Mouse (Mus musculus) right cerebral cortex, postnatal 25 days (tissue): Measurements from ENCODE around the gene Pcdh9.

Source experiments
- DNase-seq: peaks from one replicate; pipeline ENCODE4 v3.0.0; 2022

The Pcdh9 gene

DNA sequence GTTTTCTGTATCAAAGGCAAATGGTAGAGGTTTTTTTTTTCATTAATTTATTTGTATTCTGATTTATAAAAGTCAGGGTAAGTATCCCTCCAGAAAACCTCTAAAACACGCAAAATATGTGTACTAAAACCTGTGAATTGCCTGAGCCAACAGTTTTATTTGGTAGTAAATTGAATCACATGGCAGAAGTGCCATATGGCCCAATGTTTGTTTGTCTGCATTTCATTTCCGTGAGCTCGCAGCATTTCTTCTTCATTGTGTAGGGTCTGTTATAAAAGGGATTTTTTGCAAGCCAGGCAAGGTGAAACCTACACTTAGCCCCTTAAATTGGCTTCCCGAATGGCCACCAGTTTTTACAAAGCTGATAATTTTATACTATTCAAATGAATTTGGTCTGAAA is 104.2 kb downstream of the Pcdh9 start:
- DNase-seq: no peak

DNA sequence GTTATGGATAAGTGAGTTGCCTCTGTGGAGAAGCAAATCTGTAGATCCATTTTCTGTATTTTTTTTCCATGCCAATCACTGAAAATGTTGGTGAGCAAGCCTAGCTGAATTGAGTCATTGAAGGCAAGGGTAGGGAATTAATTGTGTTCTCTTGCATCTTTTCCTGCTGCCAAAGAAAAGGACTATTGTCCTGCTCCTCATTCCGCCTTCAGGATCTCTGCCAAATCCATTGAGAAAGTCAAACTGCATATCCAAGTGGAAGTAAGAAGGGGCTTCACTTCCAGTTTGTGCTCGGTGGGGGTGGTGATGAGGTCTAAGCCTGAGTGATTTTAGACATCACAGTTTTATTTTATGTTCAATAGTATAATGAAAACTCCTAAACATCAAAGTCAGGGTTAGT is 105.4 kb downstream of the Pcdh9 start:
- DNase-seq: no peak

DNA sequence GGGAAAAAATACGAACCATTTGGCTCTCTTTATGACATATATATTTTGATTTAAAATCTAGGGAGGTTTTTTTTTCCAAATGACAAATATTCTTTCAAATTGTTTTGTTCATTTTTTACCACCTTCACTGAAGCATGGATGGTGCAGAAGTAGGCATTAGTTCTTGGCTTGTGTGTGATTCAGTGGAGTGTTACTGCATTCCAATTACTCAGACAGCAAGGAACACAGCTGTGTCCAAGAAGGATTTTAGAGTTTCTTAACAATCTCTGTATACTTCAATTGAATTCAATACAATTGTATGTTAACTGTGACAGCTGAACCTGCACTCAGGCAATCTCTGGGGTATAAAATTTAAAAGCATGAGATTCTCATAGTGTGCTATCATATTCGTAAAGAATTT is 127.6 kb downstream of the Pcdh9 start:
- no peak for DNase-seq

DNA sequence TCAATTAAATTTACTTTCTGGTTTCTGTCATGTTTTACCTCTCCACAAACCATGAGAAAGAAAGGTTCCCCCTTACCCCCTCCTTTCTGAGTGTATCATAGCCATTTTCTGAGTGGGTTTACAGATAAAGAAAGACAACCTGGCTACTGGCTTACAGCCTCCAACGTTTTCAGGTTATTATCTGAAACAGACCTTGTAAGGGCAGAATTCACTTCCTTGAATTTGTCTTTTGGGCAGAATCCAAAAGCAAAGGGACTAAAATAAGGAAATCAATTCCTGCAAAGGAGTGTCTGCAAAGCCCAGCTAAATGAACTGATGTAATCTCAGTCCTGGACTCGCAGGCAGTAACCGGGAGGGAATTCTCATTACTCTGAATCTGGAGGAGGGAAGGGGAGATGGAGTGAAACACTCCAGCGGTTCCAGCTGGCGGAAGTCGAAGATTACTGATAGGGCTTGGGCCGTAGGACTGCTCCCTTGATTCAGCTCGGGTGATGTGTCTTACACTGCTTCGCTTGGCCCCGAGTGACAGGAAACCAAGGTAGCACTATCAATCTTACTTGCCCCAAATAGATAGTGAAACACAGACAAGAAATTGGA is 156.3 kb downstream of the Pcdh9 start:
- no peak for DNase-seq

DNA sequence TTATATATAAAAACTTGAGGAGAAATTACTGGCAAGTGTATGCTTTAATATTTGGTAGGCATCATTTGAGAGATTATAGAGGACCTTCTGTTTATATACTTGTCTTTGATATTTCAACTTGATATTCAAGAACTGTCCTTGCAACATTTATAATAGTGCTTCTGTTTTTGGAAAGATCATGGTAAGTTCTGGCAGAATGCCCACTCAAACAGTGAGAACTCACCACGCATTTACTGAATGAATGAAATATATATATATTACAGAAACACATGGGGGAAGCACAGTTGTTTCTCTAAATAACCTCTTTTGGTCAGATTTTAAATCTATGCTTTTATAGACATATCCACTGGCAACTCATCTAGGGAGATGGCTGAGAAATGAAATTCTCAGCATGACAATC is 164.7 kb downstream of the Pcdh9 start:
- no peak for DNase-seq

DNA sequence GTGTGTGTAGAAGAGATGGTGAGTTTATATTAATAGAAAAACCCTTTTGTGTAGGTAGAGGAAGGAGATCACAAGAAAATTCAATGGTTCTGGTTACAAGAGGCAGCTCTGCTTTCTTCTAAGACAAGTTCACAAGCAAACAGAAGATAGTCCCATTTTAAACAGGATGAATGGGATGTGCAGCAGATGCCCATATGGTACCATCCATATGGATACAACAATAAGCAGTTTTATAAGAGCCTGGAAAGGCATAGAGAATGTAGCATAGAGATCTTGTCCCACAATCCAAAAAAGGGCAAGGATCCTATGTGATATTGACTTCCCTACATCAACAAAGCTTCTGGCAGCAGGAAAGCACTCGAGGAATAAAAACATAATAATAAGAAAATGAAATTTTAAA is 171.3 kb downstream of the Pcdh9 start:
- DNase-seq: no peak

DNA sequence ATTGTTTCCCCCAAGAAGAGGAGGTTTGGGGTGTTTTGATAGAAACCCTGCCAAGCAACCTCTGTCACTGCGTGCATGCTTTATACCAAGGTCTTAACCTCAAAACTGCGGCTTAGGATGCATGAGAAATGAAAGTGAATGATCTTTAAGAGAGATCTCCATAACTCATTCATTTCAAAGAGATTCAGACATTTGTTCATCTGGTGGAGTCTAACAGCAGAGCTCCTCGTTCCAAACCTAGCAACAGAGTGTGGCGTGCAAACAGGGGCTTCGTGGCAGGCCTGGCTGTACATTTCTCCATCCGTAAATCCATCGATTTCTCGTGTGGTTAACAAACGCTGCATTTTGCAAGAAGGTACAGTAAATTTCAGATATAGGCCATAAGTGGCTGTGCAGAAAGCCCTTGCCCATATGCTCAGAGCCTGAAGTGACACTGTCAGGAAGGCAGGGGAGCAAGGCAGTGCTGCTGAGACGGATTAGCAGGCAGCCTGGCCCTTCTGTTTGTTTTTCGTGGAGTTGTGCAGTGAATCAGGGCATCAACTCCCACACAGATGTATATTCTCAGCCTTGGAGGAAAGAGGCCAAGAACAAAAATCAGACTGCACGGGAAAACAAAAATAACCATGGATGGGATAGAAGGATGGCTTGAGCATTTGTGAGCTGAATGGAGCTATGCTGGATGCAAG is 177.1 kb downstream of the Pcdh9 start:
- peak; percentile 72 for DNase-seq

DNA sequence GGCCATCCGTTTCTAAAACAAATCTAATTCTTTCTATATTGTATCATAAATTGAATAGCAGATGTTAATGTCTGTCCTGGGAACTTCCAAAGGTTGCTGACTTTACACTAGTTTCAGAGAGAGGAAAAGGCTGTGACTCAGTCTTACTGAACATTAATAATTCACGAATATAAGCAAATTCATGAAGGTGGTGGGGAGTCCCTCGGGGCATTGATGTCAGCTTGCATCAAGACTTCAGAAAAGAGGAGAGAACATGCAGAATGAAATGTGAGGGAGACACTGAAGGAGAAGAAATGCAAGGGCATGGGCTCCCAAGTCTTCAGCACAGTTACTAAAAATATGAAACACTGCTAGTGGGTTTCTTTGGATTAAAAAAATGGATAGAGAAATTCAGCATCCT is 181.8 kb downstream of the Pcdh9 start:
- DNase-seq: no peak

DNA sequence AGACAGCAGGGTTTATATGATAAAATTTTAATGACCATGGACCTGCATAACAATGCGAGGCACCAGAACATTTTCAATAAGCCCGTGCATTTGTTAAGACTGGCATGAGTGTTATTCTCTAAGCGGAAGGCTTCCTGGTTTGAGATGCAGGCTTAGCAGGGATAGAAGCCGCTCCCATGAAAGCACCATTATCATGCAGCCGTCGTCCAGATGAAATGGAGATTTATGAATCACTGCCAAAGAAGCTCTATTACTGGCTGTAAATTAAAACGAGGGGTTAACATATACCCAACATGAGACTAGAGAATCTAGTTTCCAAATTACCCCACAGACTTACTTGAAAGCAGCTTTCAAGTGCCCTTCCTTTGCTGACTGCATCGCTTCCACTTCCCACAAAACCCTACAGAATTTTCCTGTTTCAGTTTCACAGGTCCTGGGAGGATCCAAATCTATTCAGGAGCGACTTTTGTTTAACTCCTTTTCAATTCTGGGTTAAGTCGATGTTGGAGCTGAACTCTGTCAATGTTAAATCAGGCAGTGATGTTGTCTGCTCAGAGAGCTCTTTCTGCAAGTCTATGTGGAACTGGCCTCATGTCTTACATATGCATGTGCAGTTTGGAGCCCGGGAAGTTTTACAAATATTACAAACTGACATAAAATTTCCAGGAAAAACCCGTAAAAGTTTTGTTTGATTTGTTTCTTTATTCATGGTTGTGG is 188.9 kb downstream of the Pcdh9 start:
- DNase-seq: peak; percentile 26

DNA sequence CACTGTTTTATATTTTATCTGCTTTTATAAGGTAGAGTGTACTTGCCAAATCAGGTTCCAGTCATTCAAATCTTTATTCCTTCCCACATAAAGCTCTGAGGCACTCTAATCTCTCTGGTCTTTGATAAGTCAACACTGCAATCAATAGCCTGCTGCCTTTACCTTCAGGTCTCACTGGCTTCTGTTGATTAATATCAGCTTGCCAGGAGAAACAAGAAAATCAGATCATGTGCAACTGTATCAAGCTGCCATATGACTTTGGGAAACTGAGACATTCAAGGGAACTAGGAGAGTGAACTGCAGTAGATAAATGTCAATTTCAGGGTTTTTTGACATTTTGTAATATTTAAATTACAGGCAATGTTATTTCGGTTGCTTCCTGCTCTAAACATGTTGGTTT is 189.6 kb downstream of the Pcdh9 start:
- no peak for DNase-seq

DNA sequence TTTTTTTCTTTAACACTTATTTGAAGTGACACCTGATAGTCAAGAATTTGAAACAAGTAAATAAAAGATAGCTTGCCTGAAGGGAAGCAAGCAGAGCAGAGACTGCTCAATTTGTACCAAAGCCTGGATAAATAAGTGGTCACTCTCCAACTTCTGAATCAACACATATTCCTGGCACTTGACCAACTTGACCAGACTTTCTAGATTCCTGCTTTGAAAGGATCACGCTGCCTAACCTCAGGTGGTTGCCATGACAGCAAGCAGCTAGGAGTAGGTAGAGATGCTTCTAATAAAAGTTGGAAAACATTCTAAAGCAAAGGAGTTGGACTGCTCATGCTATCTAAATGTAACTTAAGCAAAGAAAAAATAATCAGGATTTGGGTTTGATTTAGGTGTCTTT is 205.8 kb downstream of the Pcdh9 start:
- no peak for DNase-seq

DNA sequence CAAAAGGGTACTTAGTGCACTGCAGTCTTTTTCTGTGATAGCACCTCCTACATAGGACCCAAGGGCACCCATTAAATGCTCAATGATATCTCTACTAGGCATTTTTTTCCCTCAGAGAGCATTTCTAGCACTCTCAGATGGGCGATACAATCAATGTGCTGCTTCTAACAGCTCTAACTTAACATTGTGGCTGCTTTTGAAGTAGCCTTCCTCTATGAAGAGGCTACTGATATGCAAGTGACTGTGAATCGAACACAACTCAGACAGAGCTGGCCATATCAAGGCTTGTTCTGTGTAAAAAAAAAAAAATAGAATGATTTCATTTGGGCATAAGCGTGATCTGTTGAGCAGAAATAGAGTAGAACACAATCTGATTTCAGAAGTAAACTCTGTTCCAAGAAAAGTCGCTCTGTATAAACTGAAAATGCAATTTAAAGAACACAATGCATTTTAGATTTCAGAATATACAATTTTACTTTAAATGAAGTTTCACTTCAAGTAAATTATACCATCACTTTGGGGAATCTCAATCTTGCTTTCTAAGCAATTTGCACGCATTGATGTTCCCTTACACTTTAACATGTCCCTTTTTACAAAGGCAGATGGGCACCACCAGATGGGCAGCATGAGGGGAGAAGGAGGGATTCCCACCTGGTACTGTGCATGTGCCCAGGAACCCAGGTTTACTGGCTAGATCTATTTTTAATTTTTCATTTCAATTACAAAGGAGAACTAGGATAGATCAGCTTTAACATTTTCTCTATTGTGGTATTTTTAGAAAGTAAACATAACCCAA is 215.0 kb downstream of the Pcdh9 start:
- DNase-seq: peak; percentile 26

DNA sequence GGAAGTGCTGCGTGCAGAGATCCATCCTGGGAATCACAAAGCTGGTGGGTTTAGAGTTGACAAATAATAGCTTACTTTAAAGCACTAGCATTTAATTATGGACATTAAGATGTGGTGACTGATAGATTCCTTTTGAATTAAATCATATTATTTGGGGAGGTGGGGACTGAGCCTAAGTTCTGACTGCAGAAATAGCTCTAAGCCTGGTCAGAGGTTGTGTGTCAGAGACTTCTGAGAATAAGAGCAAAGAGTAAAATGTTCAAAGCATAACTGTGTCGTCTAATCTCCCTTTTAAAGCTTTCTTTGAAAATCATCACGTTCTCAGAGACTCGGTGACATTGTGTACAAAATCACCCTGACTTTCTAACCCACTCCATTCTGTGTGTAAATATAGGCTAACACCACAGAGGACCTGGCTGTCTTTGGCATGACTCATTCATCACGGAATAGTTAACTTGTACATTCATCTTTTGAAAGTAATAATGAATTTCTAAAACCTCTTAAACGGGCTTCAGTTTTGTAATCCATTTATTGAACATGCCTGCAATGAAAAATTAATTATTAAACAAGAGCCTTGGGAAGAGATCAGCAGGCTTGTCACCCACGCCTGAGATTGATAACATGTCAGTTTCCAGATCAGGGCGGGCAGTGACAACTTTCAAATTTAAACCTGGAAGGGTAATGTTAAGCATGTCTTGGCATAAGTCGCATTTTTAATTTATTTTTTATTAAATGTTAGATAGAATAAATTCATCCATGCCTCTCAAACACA is 236.3 kb downstream of the Pcdh9 start:
- no peak for DNase-seq

DNA sequence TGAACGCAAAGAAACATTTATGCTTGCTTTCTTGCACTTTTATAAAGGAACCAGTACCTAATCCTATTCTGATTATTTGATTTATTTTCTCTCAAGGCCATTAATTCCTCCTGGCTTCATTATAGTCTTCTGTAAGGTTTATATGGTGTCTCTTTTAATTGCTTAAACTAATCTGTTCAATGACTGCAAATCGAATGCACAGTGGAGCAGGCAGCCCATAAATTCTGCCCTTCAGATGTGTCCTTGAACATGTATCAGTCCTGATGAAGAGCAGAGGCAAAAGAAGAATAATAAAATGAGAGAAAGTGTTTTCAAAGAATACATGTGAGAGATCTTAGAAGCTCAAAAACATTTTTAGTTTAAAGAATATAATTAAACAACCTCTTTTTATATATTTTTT is 263.2 kb downstream of the Pcdh9 start:
- no peak for DNase-seq

DNA sequence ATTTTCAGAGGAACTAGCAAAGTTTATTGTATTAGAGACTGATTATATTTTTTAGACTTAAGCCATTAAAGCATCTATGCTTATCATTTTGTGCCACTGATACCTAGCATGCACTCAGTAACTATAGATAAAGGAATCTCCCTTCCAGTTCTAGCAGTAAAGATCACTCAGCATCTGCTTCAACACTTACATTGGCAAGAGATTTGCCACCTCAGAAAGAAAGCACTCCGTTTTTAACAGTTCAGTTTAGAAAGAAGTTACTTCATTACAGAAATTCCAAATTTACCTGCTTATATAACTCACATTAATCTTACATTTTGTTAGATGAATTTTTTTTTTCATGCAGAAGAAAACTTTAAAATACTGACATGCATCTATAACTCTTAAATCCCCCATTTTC is 266.3 kb downstream of the Pcdh9 start:
- no peak for DNase-seq

DNA sequence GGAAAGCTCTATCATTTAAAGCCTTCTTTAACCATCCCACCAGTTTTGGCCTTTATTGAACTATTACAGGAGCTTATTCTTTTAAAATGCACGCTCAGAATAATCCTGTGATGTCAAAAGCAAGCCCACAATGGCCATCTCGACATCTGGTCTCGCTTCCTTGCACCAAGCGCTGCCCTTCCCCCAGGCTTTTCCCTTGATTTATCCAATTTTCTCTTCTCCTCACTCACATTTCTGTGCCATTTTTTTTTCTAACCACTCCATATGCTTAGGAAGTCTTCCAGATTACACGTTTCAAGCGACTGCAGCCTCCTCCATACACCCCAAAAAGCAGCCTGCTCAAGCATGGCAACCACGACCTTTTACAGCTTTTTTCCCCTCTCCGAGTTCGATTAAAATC is 269.3 kb downstream of the Pcdh9 start:
- DNase-seq: no peak

DNA sequence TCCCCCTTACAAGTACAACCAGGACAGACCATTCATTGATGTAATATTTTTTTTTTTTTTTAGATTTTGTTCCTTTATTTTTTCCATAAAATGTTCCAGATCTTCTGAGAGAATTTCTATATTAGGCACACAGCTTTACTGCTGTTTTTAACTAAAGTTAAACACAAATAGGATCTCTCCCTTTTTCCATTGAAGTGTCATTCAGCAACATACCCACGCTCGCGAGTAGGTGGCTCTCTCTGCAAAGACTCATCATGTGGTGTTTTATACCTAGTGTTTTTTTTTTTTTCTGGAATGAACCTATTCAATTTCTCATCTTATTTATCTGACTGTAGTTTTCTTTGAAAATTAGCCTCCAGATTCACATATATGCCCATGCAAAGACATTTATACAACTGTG is 282.9 kb downstream of the Pcdh9 start:
- peak; percentile 42 for DNase-seq

DNA sequence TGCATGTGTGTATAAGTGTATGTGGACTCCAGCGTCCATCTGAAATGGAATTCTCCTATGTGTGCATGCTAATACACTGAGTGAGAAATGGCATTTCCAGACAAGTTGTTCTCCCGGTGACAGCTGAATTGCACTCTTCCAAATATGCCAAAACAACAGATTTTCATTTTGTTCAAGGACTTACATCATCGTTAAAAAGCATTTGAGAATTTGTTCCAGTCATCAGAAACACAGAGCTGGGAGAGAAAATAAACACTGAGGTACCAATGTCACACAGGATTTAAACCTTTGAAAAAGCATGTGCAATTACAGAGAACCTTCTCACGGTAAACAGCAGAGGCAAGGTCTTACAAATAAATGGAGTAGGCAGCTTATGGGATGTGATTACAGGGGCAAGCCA is 290.5 kb downstream of the Pcdh9 start:
- DNase-seq: no peak

DNA sequence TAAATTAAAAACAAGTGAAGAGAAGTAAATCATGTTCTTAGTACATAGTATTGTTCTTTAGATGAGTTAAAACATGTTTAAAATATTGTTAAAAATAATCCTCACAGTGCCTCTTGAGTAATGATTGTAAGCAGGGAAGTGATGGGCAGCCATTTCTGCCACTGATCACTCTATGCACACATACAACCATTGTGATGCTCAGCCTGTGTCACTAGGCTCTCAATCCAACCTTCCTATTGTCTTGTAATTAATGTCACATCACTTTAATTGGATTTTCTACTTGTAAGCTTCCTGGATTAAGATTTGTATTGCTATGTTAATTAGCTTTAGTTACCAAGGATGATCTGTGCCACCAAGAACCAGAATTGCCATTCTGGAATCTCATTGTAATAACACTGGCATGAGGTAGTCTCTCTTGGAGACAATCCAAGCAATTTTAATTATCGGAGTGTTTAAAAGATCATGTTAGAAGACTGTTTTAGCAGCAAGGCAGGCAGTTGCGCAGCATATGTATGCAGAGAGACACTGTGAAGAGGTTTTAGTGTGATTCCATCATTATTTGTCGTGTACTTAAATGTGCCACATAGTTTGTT is 305.0 kb downstream of the Pcdh9 start:
- no peak for DNase-seq

DNA sequence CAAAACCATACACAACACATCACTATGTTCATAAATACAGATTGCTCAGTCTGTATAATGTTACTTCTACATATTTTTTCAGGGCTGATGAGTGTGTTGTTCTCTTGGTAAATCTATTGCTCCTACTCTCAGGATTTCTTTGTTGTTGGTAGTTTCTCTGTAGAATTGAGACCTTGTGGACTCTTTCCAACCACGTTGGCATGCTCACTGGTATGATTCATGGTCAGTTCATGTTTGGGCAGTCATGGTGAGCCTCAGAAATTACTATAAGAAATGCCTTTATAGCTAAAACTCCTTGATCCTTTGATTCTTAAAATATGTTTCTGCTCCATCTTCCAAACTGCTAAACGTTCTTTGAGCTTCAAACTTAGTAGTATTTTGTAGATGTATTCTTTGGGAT is 326.1 kb downstream of the Pcdh9 start:
- DNase-seq: no peak

DNA sequence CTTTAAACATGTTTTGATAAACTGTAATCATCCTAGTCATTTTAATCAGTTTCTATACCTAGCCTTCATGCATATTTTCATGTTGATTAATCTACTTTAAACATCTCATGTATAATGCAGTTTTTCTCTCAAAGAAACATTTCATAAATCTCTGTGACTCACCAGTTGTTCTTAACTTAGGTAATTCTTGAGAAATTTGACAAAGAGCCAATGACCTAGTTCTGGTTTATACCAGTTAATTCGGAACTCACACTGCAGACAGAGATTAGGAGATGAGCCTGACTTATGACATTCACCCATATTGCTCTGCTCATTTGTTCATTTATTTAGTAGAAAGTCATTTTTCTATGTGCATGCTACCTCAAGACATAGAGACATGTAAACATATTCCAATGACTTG is 328.9 kb downstream of the Pcdh9 start:
- no peak for DNase-seq

DNA sequence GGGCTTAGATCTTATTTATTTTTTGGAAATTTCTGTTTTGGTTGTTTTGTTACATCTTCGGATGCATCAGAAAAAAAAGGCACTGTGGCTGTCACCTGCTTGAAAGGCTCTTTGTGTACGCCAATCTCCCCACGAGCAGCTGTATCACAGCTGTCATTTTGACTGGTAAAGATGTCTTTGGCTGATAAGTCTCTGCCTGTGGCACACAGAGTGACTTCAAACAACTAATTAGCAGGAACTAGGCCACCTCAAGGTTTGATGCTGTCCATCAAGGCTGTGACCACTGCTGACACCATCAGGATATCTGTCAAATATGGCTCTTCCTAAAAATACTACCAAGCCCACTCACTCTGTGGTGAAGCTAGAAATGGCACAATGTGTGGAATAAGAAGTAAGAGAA is 336.7 kb downstream of the Pcdh9 start:
- DNase-seq: no peak

DNA sequence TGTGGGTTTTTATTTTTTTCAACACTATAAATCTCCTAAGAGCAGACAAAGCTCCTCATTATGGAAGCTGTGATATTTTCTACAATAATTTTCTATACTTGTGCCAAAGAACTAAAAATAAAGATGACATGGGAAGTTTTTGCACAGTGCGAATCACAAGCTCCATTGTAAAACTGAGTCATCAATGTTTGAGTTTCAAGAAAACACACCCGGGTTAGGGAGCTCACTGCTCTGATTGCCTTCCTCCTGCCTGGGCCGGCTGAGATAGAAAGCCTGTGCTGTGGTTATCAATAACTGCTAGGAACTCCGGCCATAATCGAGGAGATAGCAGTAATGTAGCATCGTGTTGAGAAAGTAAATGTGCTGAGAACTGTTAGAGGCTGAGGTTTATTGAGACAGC is 344.9 kb downstream of the Pcdh9 start:
- peak; percentile 23 for DNase-seq
